Mouse (Mus musculus): ENCODE measurements around the gene Cep162. TPM values are rescaled to one million over a fixed set of nuclear protein-coding genes. Genes with fewer than 3 reads are reported as not detected.

Gene Cep162
- total RNA-seq, 2 experiments from 2014 or later = 11.8 to 12.1 TPM

DNA sequence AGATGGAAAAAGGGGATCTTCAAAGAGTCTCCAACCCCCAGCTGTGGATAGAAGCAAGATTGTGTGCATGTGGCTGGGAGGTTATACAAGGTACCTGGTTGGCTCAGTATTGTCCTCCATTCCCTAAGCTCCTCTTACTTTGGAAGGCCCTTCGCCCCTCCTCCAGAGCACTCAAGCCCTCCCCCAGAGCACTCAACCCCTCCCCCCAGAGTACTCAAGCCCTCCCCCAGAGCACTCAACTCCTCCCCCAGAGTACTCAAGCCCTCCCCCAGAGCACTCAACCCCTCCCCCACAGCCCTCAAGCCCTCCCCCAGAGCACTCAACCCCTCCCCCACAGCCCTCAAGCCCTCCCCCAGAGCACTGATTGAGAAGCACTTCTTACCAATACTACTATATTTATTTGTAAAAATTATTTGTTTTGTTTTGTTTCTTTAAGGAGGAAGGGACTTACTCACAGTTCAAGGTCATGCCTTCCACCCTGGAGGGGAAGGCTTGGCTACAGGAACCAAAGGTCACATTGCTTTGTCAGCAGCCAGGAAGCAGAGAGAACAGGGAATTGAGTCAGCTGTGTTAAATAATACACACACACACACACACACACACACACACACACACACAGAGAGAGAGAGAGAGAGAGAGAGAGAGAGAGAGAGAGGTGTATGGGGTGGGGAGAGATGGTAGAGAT, 102.6 kb downstream of the Cep162 start:
- no peak for DNase-seq

- DNase-seq = no peak
Measured at GRCm38 (mm10) chr9:87147927-87148326, 107.4 kb downstream of the Cep162 start.

- DNase-seq = no peak
Measured at GRCm38 (mm10) chr9:87146400-87146799, 108.9 kb downstream of the Cep162 start.

- no peak for DNase-seq
Measured at GRCm38 (mm10) chr9:87145671-87146070, 109.7 kb downstream of the Cep162 start.

- DNase-seq = no peak
Measured at GRCm38 (mm10) chr9:87145180-87145579, 110.2 kb downstream of the Cep162 start.

- DNase-seq = peak in 1 of 2 experiments; percentile 10
Measured at GRCm38 (mm10) chr9:87144532-87144931, 110.8 kb downstream of the Cep162 start.

- DNase-seq = peak; percentile 40 to 64
Measured at GRCm38 (mm10) chr9:87144106-87144505, 111.2 kb downstream of the Cep162 start, which contains the start of gene Mrap2. Gene Mrap2 (plus strand): TSS chr9:87144306.

DNA sequence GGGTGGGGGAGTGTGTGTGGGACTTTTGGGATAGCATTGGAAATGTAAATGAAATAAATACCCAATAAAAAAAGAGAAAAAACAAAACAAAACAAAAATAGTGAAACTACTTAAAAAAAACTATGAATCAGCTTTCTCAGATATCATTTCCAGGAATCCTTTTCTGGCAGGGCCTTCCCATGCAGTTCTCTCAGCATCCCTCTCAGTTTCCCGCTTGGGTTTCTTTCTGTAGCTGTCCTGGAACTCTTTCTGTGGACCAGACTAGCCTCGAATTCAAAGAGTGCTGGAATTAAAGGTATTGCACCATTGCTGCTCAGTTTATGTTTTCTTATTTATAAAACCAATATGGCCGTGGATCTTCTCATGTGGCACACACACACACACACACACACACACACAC, 112.3 kb downstream of the Cep162 start:
- DNase-seq = no peak

Other genes with a start within 250 kb of the Cep162 start
- 10 to 100 TPM; 10.0 to 13.6 TPM for gene Ripply2, start 240.0 kb downstream of the Cep162 start, total RNA-seq (2021)
- 10 to 100 TPM; 39.2 to 45.6 TPM for gene Cyb5r4, start 233.5 kb downstream of the Cep162 start, total RNA-seq (2021)
- 1 to 10 TPM; 2.5 to 4.2 TPM for gene Mrap2, start 111.2 kb downstream of the Cep162 start, total RNA-seq (2021)